Mouse (Mus musculus): ENCODE results near the gene Rpl36a. TPM values are rescaled to one million over a fixed set of nuclear protein-coding genes. Genes with fewer than 3 reads are reported as not detected.
A peak's percentile ranks its signal among the peaks of the same experiment; 100 is the strongest.
"Not testable (repeated sequence)": the region's sequence is repeated elsewhere in the genome, so short reads cannot be mapped to it uniquely, and the experiment has no call there.

Rpl36a gene
- polyA plus RNA-seq (2016; fragmentation: Nextera tagmentation; extraction: Ambion mirVana) = 341 and 352 TPM in 2 replicates

- Histone ChIP-seq H3K27ac (replicated peaks) (peak within 1 kb of the TSS; percentile 89), H3K4me1 (peaks cover 4% of the 10 kb centered on the region; the same call in 1 of the 2 replicates), H3K9me3 (no peaks in the 10 kb centered on the region), H3K36me3 (replicated peaks) (peaks cover 27% of the 10 kb centered on the region), H3K4me3 (peak within 1 kb of the TSS; percentile 66), H3K27me3 (replicated peaks; ENCODE audit: low read depth, poor library complexity, severe bottlenecking) (peaks cover 36% of the 10 kb centered on the region)
- 18% methylated on average over 45 of the region's 45 CpGs for WGBS
- DNase-seq (ENCODE audit: low spot score) = peak; percentile 90
Measured at GRCm38 (mm10) chrX:134585103-134586002, at the start of gene Rpl36a. Gene Rpl36a, plus strand, starts transcription at chrX:134585654.

- not testable (repeated sequence) for H3K27me3 ChIP-seq (replicated peaks; ENCODE audit: low read depth, poor library complexity, severe bottlenecking); H3K4me1 ChIP-seq; H3K27ac ChIP-seq (replicated peaks); DNase-seq (ENCODE audit: low spot score); H3K9me3 ChIP-seq
- Histone ChIP-seq H3K4me3 (peak overlapping the region; percentile 70), H3K36me3 (replicated peaks) (peaks cover 23% of the 10 kb centered on the region)
- WGBS = 83% methylated on average over 10 of the region's 10 CpGs
Measured at GRCm38 (mm10) chrX:134539795-134540194, 45.7 kb upstream of the Rpl36a start.

- Histone ChIP-seq H3K27ac (replicated peaks) (peak overlapping the region; percentile 83), H3K9me3 (no peaks in the 10 kb centered on the region), H3K4me3 (peak overlapping the region; percentile 70), H3K4me1 (no peaks in the 10 kb centered on the region), H3K27me3 (replicated peaks; ENCODE audit: low read depth, poor library complexity, severe bottlenecking) (no peaks in the 10 kb centered on the region), H3K36me3 (replicated peaks) (peaks cover 17% of the 10 kb centered on the region)
- DNase-seq (ENCODE audit: low spot score) = peak; percentile 11
- WGBS = 35% methylated on average over 12 of the region's 12 CpGs
Measured at GRCm38 (mm10) chrX:134540414-134541135, 44.9 kb upstream of the Rpl36a start.

GRCm38 (mm10) chrX:134541145-134541954, 44.1 kb upstream of the Rpl36a start, which contains the start of gene Timm8a1:
Gene Timm8a1, minus strand, starts transcription at chrX:134541865.
- 18% methylated on average over 61 of the region's 61 CpGs for WGBS
- DNase-seq (ENCODE audit: low spot score) = peak; percentile 83
- peak within 1 kb of the TSS; percentile 70 for H3K4me3 ChIP-seq
- peak within 1 kb of the TSS; percentile 90 for H3K27ac ChIP-seq (replicated peaks)
- H3K9me3 ChIP-seq = no peaks in the 10 kb centered on the region
- H3K36me3 ChIP-seq (replicated peaks) = peaks cover 9% of the 10 kb centered on the region
- no peaks in the 10 kb centered on the region for H3K27me3 ChIP-seq (replicated peaks; ENCODE audit: low read depth, poor library complexity, severe bottlenecking)
- no peaks in the 10 kb centered on the region for H3K4me1 ChIP-seq

GRCm38 (mm10) chrX:134541955-134542308, 43.5 kb upstream of the Rpl36a start:
- peak overlapping the region; percentile 90 for H3K27ac ChIP-seq (replicated peaks)
- no peak for DNase-seq (ENCODE audit: low spot score)
- WGBS = 18% methylated on average over 6 of the region's 6 CpGs
- H3K4me3 ChIP-seq = peak overlapping the region; percentile 70
- no peaks in the 10 kb centered on the region for H3K9me3 ChIP-seq
- peaks cover 4% of the 10 kb centered on the region; the same call in 1 of the 2 replicates for H3K36me3 ChIP-seq (replicated peaks)
- H3K27me3 ChIP-seq (replicated peaks; ENCODE audit: low read depth, poor library complexity, severe bottlenecking) = no peaks in the 10 kb centered on the region
- no peaks in the 10 kb centered on the region for H3K4me1 ChIP-seq

GRCm38 (mm10) chrX:134547330-134547729, 38.1 kb upstream of the Rpl36a start:
- H3K4me1 ChIP-seq = no peaks in the 10 kb centered on the region
- no peak overlapping the region for H3K4me3 ChIP-seq
- no peaks in the 10 kb centered on the region for H3K9me3 ChIP-seq
- no peak overlapping the region for H3K27ac ChIP-seq (replicated peaks)
- no peak for DNase-seq (ENCODE audit: low spot score)
- H3K27me3 ChIP-seq (replicated peaks; ENCODE audit: low read depth, poor library complexity, severe bottlenecking) = no peaks in the 10 kb centered on the region
- no peaks in the 10 kb centered on the region for H3K36me3 ChIP-seq (replicated peaks)
- WGBS = 95% methylated on average over 4 of the region's 4 CpGs

- H3K27me3 ChIP-seq (replicated peaks; ENCODE audit: low read depth, poor library complexity, severe bottlenecking) = no peaks in the 10 kb centered on the region
- H3K27ac ChIP-seq (replicated peaks) = no peak overlapping the region
- no peaks in the 10 kb centered on the region for H3K36me3 ChIP-seq (replicated peaks)
- DNase-seq (ENCODE audit: low spot score) = no peak
- 14% methylated on average over 5 of the region's 5 CpGs for WGBS
- H3K4me1 ChIP-seq = no peaks in the 10 kb centered on the region
- no peak overlapping the region for H3K4me3 ChIP-seq
- H3K9me3 ChIP-seq = no peaks in the 10 kb centered on the region
Measured at GRCm38 (mm10) chrX:134550903-134551302, 34.6 kb upstream of the Rpl36a start.

- 87% methylated on average over 4 of the region's 4 CpGs for WGBS
- Histone ChIP-seq H3K27me3 (replicated peaks; ENCODE audit: low read depth, poor library complexity, severe bottlenecking) (no peaks in the 10 kb centered on the region), H3K36me3 (replicated peaks) (no peaks in the 10 kb centered on the region), H3K27ac (replicated peaks) (no peak overlapping the region), H3K4me3 (no peak overlapping the region), H3K9me3 (no peaks in the 10 kb centered on the region), H3K4me1 (no peaks in the 10 kb centered on the region)
- no peak for DNase-seq (ENCODE audit: low spot score)
Measured at GRCm38 (mm10) chrX:134553326-134553725, 32.1 kb upstream of the Rpl36a start.

GRCm38 (mm10) chrX:134554425-134554824, 31.0 kb upstream of the Rpl36a start:
- 67% methylated on average over 6 of the region's 6 CpGs for WGBS
- Histone ChIP-seq H3K27me3 (replicated peaks; ENCODE audit: low read depth, poor library complexity, severe bottlenecking) (no peaks in the 10 kb centered on the region), H3K36me3 (replicated peaks) (no peaks in the 10 kb centered on the region), H3K4me3 (no peak overlapping the region), H3K9me3 (no peaks in the 10 kb centered on the region), H3K27ac (replicated peaks) (no peak overlapping the region), H3K4me1 (no peaks in the 10 kb centered on the region)
- DNase-seq (ENCODE audit: low spot score) = no peak

- Histone ChIP-seq H3K4me3 (no peak overlapping the region), H3K36me3 (replicated peaks) (no peaks in the 10 kb centered on the region), H3K27ac (replicated peaks) (no peak overlapping the region), H3K9me3 (no peaks in the 10 kb centered on the region), H3K27me3 (replicated peaks; ENCODE audit: low read depth, poor library complexity, severe bottlenecking) (peaks cover 15% of the 10 kb centered on the region), H3K4me1 (no peaks in the 10 kb centered on the region)
- no peak for DNase-seq (ENCODE audit: low spot score)
- 88% methylated on average over 4 of the region's 4 CpGs for WGBS
Measured at GRCm38 (mm10) chrX:134564326-134564725, 21.1 kb upstream of the Rpl36a start.

GRCm38 (mm10) chrX:134566536-134567222, 18.8 kb upstream of the Rpl36a start:
- Histone ChIP-seq H3K9me3 (no peaks in the 10 kb centered on the region), H3K27me3 (replicated peaks; ENCODE audit: low read depth, poor library complexity, severe bottlenecking) (peaks cover 15% of the 10 kb centered on the region), H3K27ac (replicated peaks) (no peak overlapping the region), H3K4me3 (no peak overlapping the region), H3K4me1 (no peaks in the 10 kb centered on the region), H3K36me3 (replicated peaks) (no peaks in the 10 kb centered on the region)
- no peak for DNase-seq (ENCODE audit: low spot score)
- WGBS = 84% methylated on average over 8 of the region's 8 CpGs

GRCm38 (mm10) chrX:134577896-134578295, 7.6 kb upstream of the Rpl36a start:
- Histone ChIP-seq H3K4me1 (no peaks in the 10 kb centered on the region), H3K9me3 (no peaks in the 10 kb centered on the region), H3K27ac (replicated peaks) (no peak overlapping the region), H3K4me3 (no peak overlapping the region), H3K36me3 (replicated peaks) (no peaks in the 10 kb centered on the region), H3K27me3 (replicated peaks; ENCODE audit: low read depth, poor library complexity, severe bottlenecking) (peaks cover 18% of the 10 kb centered on the region)
- WGBS = 87% methylated on average over 4 of the region's 4 CpGs
- DNase-seq (ENCODE audit: low spot score) = no peak
